Mouse (Mus musculus) layer of hippocampus, adult 18-20 months (tissue): Measurements from ENCODE around the gene B4galnt1. TPM values are rescaled to one million over a fixed set of nuclear protein-coding genes. Genes with fewer than 3 reads are reported as not detected.

ENCODE experiments used
- DNase-seq, 2 experiments: peaks; one replicate each; pipeline ENCODE4 v3.0.0; 2022; ENCODE audit warnings: low spot score in 2 of 2
- total RNA-seq, 2 experiments: library from RNA; stranded (reverse); gene quantifications; 2 replicates each; pipeline ENCODE4 v1.2.3; 2021

Gene B4galnt1
- total RNA-seq, 2 experiments from 2014 or later: 122 to 124 TPM

DNA sequence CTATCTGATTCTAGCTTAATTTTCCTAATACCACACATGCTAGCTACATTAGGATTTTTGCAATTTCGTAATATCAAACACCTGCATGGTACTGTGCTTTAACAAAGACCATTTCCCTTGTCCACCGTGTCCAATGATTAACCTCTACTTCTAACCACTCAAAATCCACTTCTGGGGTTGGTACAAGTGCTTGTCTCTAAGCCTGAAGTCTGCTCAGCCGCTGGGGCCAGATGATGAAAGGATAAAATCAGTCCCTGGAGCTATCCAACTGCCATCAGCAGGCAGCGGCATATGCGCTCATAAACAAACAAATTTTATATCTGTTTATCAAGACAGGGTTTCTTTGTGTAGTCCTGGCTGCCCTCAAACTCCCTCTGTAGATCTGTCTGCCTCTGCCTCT lies 39.6 kb downstream of the B4galnt1 start:
- DNase-seq: no peak

DNA sequence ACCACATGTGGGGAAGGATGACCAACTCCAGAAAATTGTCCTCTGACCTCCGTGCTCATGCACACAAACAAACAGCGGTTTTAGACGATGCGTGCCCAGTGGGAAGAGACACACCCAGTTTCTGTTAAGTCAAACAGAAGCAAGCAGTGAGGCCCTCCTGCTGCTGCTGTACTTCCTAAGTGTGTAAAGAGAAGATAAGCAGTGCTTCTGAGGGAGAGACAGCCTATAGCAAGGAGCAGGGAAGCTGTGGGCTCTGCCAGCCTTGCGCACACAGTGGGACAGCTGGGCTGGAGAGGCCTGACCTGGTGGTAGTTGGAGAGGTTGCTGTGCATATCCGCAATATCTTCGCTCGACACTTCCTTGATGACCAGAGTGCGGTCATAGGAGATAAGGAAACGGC lies 40.3 kb downstream of the B4galnt1 start:
- DNase-seq: no peak

DNA sequence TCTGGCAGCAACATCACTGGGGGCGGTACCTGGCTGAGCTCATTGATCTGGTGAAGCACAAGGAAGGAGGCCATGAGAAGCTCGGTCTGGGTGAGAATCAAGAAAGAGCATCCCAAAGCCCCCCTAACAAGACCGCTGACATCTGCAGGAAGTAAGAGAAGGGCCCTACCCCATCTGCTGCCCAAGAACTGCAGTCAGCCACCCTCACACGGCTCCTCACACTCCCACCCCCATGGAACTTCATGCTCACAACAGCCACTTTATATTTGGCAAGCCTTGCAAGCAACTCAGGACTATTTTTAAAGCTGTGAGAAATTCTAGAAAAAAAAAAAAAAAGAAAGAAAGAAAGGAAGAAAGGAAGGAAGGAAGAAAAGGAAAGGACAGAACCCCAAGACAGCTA lies 43.9 kb downstream of the B4galnt1 start:
- no peak for DNase-seq

DNA sequence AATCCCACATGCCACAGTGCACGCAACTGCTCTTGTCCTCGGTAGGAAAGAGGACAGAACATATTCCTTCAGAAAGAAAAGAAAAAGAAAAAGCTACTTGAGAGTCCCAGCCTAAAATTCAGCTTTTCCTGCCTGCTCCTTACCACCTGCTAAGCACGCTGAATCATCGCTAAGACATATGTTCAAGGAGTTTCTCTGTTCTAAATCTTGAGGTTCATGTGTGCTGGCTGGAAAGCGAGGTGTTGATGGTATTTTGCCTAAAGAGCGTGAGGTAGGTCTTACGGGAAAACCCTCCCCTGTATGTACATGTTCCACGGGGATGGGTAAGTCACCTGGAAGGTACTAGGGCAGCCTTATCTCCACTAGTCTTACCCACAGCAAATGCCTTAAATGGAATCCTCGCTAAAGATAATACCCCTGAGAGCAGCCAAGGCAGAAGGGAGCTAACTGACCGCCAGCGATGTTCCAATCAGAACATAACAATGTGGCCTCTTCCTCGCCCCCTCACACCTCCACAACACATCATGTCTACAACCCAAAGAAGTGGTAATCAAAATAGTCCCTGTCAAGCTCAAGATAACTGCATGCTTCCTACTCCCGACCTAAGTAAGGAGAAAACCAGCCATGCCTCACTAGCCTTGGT lies 45.0 kb downstream of the B4galnt1 start:
- peak in 1 of 2 experiments; percentile 64 for DNase-seq

DNA sequence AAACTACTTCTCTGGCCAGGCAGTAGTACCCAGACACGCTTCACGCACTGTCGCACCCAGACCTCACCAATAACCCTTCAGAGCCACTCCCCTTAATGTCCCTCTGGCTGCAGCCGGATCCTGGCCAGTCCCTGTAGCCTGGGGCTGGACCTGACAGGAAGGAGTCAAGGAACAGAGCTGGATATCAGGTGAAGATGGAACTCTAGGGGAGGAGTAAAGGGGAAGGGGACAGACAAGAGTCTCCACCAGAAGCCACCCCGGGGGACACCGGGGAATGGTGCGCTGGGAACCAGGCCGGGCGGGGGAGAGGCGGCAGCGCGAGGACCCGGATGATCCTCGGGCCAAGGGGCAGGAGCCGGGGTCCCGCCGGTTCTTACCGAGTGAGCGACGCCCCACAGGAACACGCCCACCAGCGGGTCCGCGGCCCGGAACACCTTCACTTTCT lies 46.0 kb downstream of the B4galnt1 start:
- DNase-seq: no peak

DNA sequence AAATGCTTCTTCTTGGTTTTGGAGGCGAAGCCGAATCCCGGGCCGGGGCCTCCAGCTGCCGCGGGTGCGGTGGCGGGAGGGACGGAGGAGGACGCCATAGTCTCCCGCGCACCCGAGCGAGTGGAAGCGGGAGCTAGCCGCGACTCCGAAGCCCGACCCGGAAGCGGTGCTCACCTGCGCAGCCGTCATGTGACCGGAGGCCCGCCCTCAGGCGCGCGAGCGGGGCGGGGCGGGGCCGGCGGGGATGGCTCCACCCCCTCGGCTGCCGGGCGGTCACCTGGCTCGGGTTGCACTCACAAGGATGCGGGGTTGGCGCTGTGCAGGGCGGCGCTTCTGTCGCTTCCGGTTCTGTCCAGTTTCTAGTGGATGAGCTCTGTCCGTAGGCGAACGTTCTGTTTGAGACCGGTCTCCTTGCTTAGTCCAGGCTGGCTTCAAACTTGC lies 46.4 kb downstream of the B4galnt1 start, which contains the start of gene Pip4k2c:
Gene Pip4k2c (minus strand): TSS at position 172 of the 441 bp plus-strand sequence.
- DNase-seq: peak; percentile 90 to 91

DNA sequence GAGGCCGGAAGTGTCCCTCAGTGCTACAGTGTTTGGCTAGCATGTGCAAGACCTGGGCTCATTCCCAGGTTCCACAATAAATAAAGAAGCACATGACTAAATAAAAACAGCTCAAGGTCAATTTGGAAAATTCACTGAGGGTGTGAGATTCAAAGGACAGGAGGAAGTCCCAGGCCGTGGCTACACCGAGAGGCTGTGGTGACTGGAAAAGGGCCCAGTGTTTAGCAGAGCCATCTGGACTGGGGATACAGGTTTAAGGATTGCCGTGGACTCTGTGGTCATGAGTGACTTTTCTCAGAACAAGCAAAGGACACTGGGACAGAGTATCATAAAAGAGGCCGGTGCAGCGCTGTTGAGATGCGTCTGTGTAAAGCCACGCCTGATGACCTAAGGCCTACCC lies 48.2 kb downstream of the B4galnt1 start:
- no peak for DNase-seq

DNA sequence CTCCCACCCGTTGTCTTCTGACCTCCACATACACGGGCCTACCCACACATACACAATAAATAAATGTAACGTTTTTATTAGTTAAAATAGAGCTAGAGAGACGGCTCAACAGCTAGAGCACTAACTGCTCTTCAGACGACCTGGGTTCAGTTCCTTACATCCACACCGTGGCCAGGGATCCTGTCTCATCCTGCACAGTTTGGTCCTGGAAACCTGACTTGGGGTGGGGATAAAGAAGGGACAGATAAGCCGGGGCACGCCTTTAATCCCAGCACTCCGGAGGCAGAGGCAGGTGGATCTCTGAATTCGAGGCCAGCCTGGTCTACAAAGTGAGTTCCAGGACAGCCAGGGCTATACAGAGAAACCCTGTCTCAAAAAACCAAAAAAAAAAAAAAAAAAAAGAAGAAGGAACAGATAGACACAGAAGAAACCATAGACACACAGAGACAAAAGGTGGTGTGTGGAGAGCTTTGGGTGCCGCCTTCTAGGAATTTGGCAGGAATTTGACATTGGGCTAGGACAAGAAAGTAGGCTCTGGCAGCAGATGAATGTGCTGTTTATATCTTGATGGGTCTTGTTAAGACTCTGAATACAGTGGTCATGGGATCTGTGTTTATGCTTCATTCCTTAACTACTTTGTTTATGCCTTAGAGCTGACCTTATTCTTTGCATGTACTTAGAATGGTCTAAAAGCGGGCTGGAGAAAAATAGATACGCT lies 48.8 kb downstream of the B4galnt1 start:
- no peak for DNase-seq

DNA sequence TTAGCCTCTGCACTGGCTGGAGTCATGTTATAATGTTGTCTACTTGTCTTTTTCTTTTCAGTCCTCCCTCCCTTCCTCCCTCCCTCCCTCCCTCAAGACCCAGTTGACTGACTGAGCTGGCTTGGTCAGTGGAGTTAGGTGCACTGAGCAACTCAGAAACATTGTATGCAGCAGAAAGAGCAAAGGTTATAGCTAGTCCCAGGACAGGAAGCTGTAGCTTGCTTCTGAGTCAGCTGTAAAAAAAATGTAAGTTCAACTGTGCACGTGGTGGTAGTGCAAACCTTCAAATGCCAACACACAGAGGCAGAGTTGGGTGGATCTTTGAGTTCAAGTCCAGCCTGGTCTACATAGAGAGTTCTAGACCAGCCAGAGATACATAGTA lies 49.4 kb downstream of the B4galnt1 start:
- DNase-seq: no peak

DNA sequence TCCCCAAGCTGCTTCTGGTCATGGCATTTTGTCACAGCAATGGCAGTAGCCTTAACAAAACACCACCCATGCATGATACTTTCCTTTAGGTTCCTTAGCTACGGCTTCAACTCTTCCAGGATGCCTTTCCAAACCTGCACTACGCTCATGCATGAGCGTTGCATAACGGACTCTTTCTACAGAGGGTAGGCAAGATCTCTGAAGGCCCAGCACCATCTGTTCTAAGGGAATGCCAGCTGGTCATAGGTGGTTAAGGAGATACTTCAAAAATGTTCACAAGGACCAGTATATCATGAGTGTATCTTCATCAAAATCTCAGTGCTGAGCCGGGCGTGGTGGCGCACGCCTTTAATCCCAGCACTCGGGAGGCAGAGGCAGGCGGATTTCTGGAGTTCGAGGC lies 51.4 kb downstream of the B4galnt1 start:
- no peak for DNase-seq

DNA sequence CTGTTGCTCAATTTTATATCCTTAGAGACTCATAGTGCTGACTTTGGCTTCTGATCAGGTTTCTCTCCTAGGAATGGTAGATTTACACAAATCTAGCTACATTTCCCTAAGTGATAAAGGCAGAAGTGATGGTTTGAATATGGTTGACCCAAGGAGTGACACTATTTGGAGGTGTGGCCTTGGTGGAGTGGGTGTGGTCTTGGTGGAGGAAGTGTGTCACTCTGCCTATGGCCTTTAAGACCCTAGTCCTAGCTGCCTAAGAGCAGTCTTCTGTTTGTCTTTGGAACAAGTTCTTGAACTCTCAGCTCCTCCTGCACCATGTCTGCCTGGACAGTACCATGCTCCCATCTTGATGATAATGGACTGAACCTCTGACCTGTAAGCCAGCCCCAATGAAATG lies 52.2 kb downstream of the B4galnt1 start:
- DNase-seq: no peak

DNA sequence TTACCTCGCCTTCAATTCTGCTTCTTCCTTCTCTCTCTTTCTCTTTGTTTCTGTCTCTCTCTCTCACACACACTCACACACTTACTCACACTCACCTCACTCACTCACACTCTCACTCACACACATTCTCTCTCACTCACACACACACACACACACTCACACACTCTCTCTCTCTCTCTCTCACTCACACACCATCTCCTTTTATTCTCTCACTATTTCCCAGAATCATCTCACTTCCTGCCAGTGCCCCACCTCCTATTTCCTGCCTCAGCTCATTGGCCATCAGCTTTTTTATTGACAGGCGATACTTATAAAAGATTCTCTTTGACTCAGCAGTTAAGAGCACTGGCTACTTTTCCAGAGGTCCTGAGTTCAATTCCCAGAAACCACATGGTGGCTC lies 53.3 kb downstream of the B4galnt1 start:
- no peak for DNase-seq

Other genes starting within 250 kb of the B4galnt1 start
- 100 to 1,000 TPM; 108 to 115 TPM for gene Ctdsp2, start 186.5 kb upstream of the B4galnt1 start, total RNA-seq
- under 1 TPM; 0.25 to 0.77 TPM for gene Avil, start 164.5 kb upstream of the B4galnt1 start, total RNA-seq
- 10 to 100 TPM; 28.0 to 29.0 TPM for gene Tsfm, start 134.4 kb upstream of the B4galnt1 start, total RNA-seq
- 10 to 100 TPM; 11.2 to 12.6 TPM for gene Mettl1, start 123.8 kb upstream of the B4galnt1 start, total RNA-seq
- under 1 TPM; 0.17 to 0.38 TPM for gene Eef1akmt3, start 123.7 kb upstream of the B4galnt1 start, total RNA-seq
- gene Cyp27b1, start 117.0 kb upstream of the B4galnt1 start, total RNA-seq: 1 to 10 TPM in 1 of 2 experiments, under 1 TPM in 1; 0.91 to 1.2 TPM
- gene March9, start 105.0 kb upstream of the B4galnt1 start, total RNA-seq: 10 to 100 TPM; 20.5 to 21.9 TPM
- 10 to 100 TPM; 83.9 to 91.1 TPM for gene Cdk4, start 101.7 kb upstream of the B4galnt1 start, total RNA-seq
- 10 to 100 TPM; 60.3 to 60.7 TPM for gene Tspan31, start 95.0 kb upstream of the B4galnt1 start, total RNA-seq
- gene Agap2, start 89.9 kb upstream of the B4galnt1 start, total RNA-seq: 100 to 1,000 TPM; 807 to 841 TPM
- 100 to 1,000 TPM; 105 to 107 TPM for gene Os9, start 44.1 kb upstream of the B4galnt1 start, total RNA-seq
- 10 to 100 TPM; 10.2 to 13.5 TPM for gene Slc26a10, start 15.4 kb downstream of the B4galnt1 start, total RNA-seq
- gene Arhgef25, start 24.9 kb downstream of the B4galnt1 start, total RNA-seq: 100 to 1,000 TPM; 338 to 373 TPM
- gene Dtx3, start 30.5 kb downstream of the B4galnt1 start, total RNA-seq: 100 to 1,000 TPM; 210 to 217 TPM
- gene Pip4k2c, start 46.4 kb downstream of the B4galnt1 start, total RNA-seq: 100 to 1,000 TPM; 103 to 114 TPM
- 100 to 1,000 TPM; 839 to 860 TPM for gene Kif5a, start 98.1 kb downstream of the B4galnt1 start, total RNA-seq
- 100 to 1,000 TPM; 253 to 259 TPM for gene Dctn2, start 101.1 kb downstream of the B4galnt1 start, total RNA-seq
- gene Mbd6, start 123.8 kb downstream of the B4galnt1 start, total RNA-seq: 10 to 100 TPM; 48.1 to 53.2 TPM
- gene Mars, start 146.6 kb downstream of the B4galnt1 start, total RNA-seq: 10 to 100 TPM; 55.2 to 57.5 TPM
- gene Arhgap9, start 156.7 kb downstream of the B4galnt1 start, total RNA-seq: under 1 TPM; 0.84 to 0.92 TPM
- 1 to 10 TPM; 1.5 to 2.0 TPM for gene Gli1, start 176.7 kb downstream of the B4galnt1 start, total RNA-seq
- not detected for gene Inhbe, start 189.2 kb downstream of the B4galnt1 start, total RNA-seq
- gene Inhbc, start 205.2 kb downstream of the B4galnt1 start, total RNA-seq: not detected
- gene R3hdm2, start 215.1 kb downstream of the B4galnt1 start, total RNA-seq: 100 to 1,000 TPM; 164 to 167 TPM